In the genomic region with DNA sequence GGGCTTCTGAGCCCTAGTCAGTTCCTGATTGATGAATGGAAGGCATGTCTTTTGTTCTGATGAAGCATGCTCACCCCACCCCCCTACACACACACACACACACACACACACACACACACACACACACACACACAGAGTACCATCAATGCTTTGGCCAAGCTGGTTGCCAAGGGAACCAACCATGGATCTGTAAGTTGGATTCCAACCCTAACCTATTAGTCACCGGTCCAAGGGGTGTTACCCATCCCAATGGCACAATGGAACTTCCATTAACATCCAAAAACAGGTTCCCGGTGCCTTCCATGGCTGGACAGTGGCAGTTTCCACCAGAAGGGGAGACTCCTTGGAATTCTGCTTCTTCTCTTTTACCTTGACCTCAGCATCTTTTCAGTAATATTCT, we compare ENCODE assay signal across 20 mouse cellular contexts.
"Had no signal": no experiment of that assay in that cellular context is flagged by ENCODE, and none has a peak within 500 bp of the region (broad histone marks: within the 10 kb centered on the region; RNA-seq: fewer than 3 reads in every experiment).

No protein-coding gene starts in this region.

- H3K4me3 ChIP-seq: kidney, embryonic 15.5 days; left cerebral cortex, adult 2 months; limb, embryonic 12.5 days; limb, embryonic 15.5 days; midbrain, embryonic 13.5 days; myocyte; neural tube, embryonic 13.5 days; stomach, embryonic 15.5 days had no signal

- H3K9me3 ChIP-seq: kidney, embryonic 15.5 days; limb, embryonic 12.5 days; limb, embryonic 15.5 days; midbrain, embryonic 13.5 days; neural tube, embryonic 13.5 days; stomach, embryonic 15.5 days had no signal

- ATAC-seq: midbrain, embryonic 16.5 days had no signal

- H3K4me2 ChIP-seq: kidney, embryonic 15.5 days; limb, embryonic 12.5 days; limb, embryonic 15.5 days; liver, embryonic 11.5 days; lung, embryonic 14.5 days; midbrain, embryonic 13.5 days; neural tube, embryonic 13.5 days; stomach, embryonic 15.5 days had no signal

- DNase-seq: kidney, postnatal 10 days; kidney, postnatal 36 days; layer of hippocampus, postnatal 36 days; liver, postnatal 0 days; lung, embryonic 14.5 days; retina, postnatal 1 day; right cerebral cortex, postnatal 25 days; thymus, postnatal 25 days had no signal

- H3K36me3 ChIP-seq: kidney, embryonic 15.5 days; limb, embryonic 12.5 days; limb, embryonic 15.5 days; midbrain, embryonic 13.5 days; neural tube, embryonic 13.5 days; stomach, embryonic 15.5 days had no signal

- H3K27ac ChIP-seq: kidney, embryonic 15.5 days; left cerebral cortex, adult 2 months; limb, embryonic 15.5 days; liver, embryonic 14.5 days; macrophage; midbrain, embryonic 13.5 days; neural tube, embryonic 13.5 days had no signal

- H3K9ac ChIP-seq: kidney, embryonic 15.5 days; limb, embryonic 12.5 days; limb, embryonic 15.5 days; liver, embryonic 14.5 days; liver, postnatal 0 days; lung, embryonic 14.5 days; midbrain, embryonic 13.5 days; neural tube, embryonic 13.5 days; stomach, embryonic 15.5 days had no signal

- H3K27me3 ChIP-seq: kidney, embryonic 15.5 days; limb, embryonic 12.5 days; limb, embryonic 15.5 days; neural tube, embryonic 13.5 days; stomach, embryonic 15.5 days had no signal
